Mouse (Mus musculus) embryonic fibroblast, embryonic 13.5 days (primary cell): ENCODE results near the gene Arhgef33.

Source experiments
- CTCF ChIP-seq: IDR thresholded peaks from 2 replicates; pipeline ENCODE4 v1.5.1; 2011; ENCODE audit warnings: mild to moderate bottlenecking, control low read depth, low read length, moderate library complexity, borderline replicate concordance; ENCODE audit not compliant: insufficient read depth
- POLR2A ChIP-seq: IDR thresholded peaks from 2 replicates; pipeline ENCODE4 v1.6.1; 2011; ENCODE audit warnings: low read depth, mild to moderate bottlenecking, control low read depth, low read length, moderate library complexity

- TF ChIP-seq CTCF, result no peak
- no peak for TF ChIP-seq POLR2A
Observed at GRCm38 (mm10) chr17:80434430-80434829, 127.2 kb downstream of the Arhgef33 start.
